Mouse (Mus musculus) kidney, adult 2 months (tissue): Measurements from ENCODE around the gene Pign. TPM values are rescaled to one million over a fixed set of nuclear protein-coding genes. Genes with fewer than 3 reads are reported as not detected.

Experiments
- DNase-seq: peaks from one replicate; pipeline ENCODE4 v3.0.0; 2021
- H3K27ac ChIP-seq: fragments of 200-500 bp; 2 replicates; pipeline ENCODE4 v1.5.1; 2012; ENCODE audit warnings: low read depth, low read length, control low read depth, inconsistent platforms; ENCODE audit not compliant: insufficient read depth
- H3K27me3 ChIP-seq: fragments of 200-500 bp; replicated peaks from 2 replicates; pipeline ENCODE4 v1.6.1; 2012; ENCODE audit warnings: mild to moderate bottlenecking, moderate library complexity, low read length, inconsistent platforms; ENCODE audit not compliant: control insufficient read depth, insufficient read depth
- H3K36me3 ChIP-seq: fragments of 200-500 bp; 2 replicates; pipeline ENCODE4 v1.6.1; 2012; ENCODE audit warnings: mild to moderate bottlenecking, moderate library complexity, low read length, inconsistent platforms; ENCODE audit not compliant: control insufficient read depth, insufficient read depth
- H3K4me1 ChIP-seq: fragments of 200-500 bp; 2 replicates; pipeline ENCODE4 v1.6.1; 2011; ENCODE audit warnings: low read length; ENCODE audit not compliant: control insufficient read depth, insufficient read depth
- H3K4me3 ChIP-seq: fragments of 200-500 bp; 2 replicates; pipeline ENCODE4 v1.5.1; 2011; ENCODE audit warnings: mild to moderate bottlenecking, low read depth, low read length, control low read depth; ENCODE audit not compliant: insufficient read depth
- CTCF ChIP-seq: fragments of 200-500 bp; conservative IDR thresholded peaks from 2 replicates; pipeline ENCODE4 v1.5.1; 2011; ENCODE audit warnings: low read depth, mild to moderate bottlenecking, control low read depth, low read length, moderate library complexity, mixed read lengths; ENCODE audit not compliant: insufficient read depth, insufficient read length
- POLR2A ChIP-seq: fragments of 200-500 bp; IDR thresholded peaks from one replicate; pipeline ENCODE4 v1.6.1; 2011; ENCODE audit warnings: low read depth, low read length, control low read depth
- WGBS: fragments of 180-500 bp; shearing (Covaris S2); methylation state at CpG from one replicate; pipeline ENCODE4 v1.1.7; 2018; 5-methylcytosine and 5-hydroxymethylcytosine counted together
- polyA plus RNA-seq: library from polyadenylated mRNA; depleted of rRNA; stranded (reverse); fragments of >200 nt; gene quantifications from 2 replicates; pipeline ENCODE4 v1.2.3, GENCODE M21; 2012

The Pign gene
- polyA plus RNA-seq, 1 experiment, result 18.6 TPM

GRCm38 (mm10) chr1:105563821-105564220, 99.7 kb downstream of the Pign start:
- Histone ChIP-seq H3K27ac (no peak overlapping the region), H3K4me3 (no peak overlapping the region), H3K36me3 (no peaks in the 10 kb centered on the region), H3K4me1 (no peaks in the 10 kb centered on the region), H3K27me3 (no peaks in the 10 kb centered on the region)
- WGBS, result 97% methylated on average over 2 of the region's 2 CpGs
- TF ChIP-seq CTCF (0 out of 2 replicates have a peak, but pooled peaks have one; percentile 10), POLR2A (no peak)
- DNase-seq, result no peak

- DNase-seq, result no peak
- Histone ChIP-seq H3K36me3 (no peaks in the 10 kb centered on the region), H3K4me3 (no peak overlapping the region), H3K27me3 (no peaks in the 10 kb centered on the region; the same call in 1 of the 2 replicates), H3K4me1 (no peaks in the 10 kb centered on the region), H3K27ac (no peak overlapping the region)
- no peak for TF ChIP-seq POLR2A
- TF ChIP-seq CTCF, result no peak
Observed at GRCm38 (mm10) chr1:105556078-105556477, 107.4 kb downstream of the Pign start.

- no peak overlapping the region for H3K27ac ChIP-seq
- no peaks in the 10 kb centered on the region for H3K36me3 ChIP-seq
- DNase-seq, result no peak
- no peak for TF ChIP-seq POLR2A
- TF ChIP-seq CTCF, result no peak
- no peak overlapping the region for H3K4me3 ChIP-seq
- no peaks in the 10 kb centered on the region; the same call in 1 of the 2 replicates for H3K27me3 ChIP-seq
- H3K4me1 ChIP-seq, result no peaks in the 10 kb centered on the region
- 37% methylated on average over 1 of the region's 1 CpGs for WGBS
Observed at GRCm38 (mm10) chr1:105555192-105555718, 108.2 kb downstream of the Pign start.

GRCm38 (mm10) chr1:105553130-105553529, 110.3 kb downstream of the Pign start:
- WGBS, result 92% methylated on average over 3 of the region's 3 CpGs
- no peak for TF ChIP-seq CTCF
- TF ChIP-seq POLR2A, result no peak
- no peaks in the 10 kb centered on the region for H3K4me1 ChIP-seq
- H3K27ac ChIP-seq, result no peak overlapping the region
- no peaks in the 10 kb centered on the region; the same call in 1 of the 2 replicates for H3K27me3 ChIP-seq
- DNase-seq, result no peak
- no peak overlapping the region for H3K4me3 ChIP-seq
- H3K36me3 ChIP-seq, result no peaks in the 10 kb centered on the region

GRCm38 (mm10) chr1:105550163-105550562, 113.3 kb downstream of the Pign start:
- DNase-seq, result no peak
- Histone ChIP-seq H3K36me3 (no peaks in the 10 kb centered on the region), H3K4me3 (no peak overlapping the region), H3K27ac (no peak overlapping the region), H3K27me3 (no peaks in the 10 kb centered on the region; the same call in 1 of the 2 replicates), H3K4me1 (no peaks in the 10 kb centered on the region)
- TF ChIP-seq POLR2A, result no peak
- TF ChIP-seq CTCF, result no peak

- H3K36me3 ChIP-seq, result no peaks in the 10 kb centered on the region
- H3K27ac ChIP-seq, result no peak overlapping the region
- H3K4me1 ChIP-seq, result no peaks in the 10 kb centered on the region
- no peak for TF ChIP-seq CTCF
- TF ChIP-seq POLR2A, result no peak
- DNase-seq, result no peak
- no peaks in the 10 kb centered on the region for H3K27me3 ChIP-seq
- H3K4me3 ChIP-seq, result no peak overlapping the region
- WGBS, result 82% methylated on average over 4 of the region's 4 CpGs
Observed at GRCm38 (mm10) chr1:105549648-105550047, 113.8 kb downstream of the Pign start.

GRCm38 (mm10) chr1:105543051-105543450, 120.4 kb downstream of the Pign start:
- no peak overlapping the region for H3K27ac ChIP-seq
- no peak for TF ChIP-seq CTCF
- TF ChIP-seq POLR2A, result no peak
- H3K27me3 ChIP-seq, result no peaks in the 10 kb centered on the region
- H3K36me3 ChIP-seq, result peaks cover 9% of the 10 kb centered on the region
- WGBS, result 76% methylated on average over 1 of the region's 1 CpGs
- H3K4me1 ChIP-seq, result no peaks in the 10 kb centered on the region
- H3K4me3 ChIP-seq, result no peak overlapping the region
- DNase-seq, result no peak

- Histone ChIP-seq H3K36me3 (0 out of 2 replicates have a peak, but pooled peaks cover 3% of the 10 kb centered on the region), H3K27me3 (no peaks in the 10 kb centered on the region), H3K4me3 (no peak overlapping the region), H3K27ac (no peak overlapping the region), H3K4me1 (no peaks in the 10 kb centered on the region)
- no peak for DNase-seq
- TF ChIP-seq CTCF, result no peak
- TF ChIP-seq POLR2A, result no peak
- 55% methylated on average over 2 of the region's 2 CpGs for WGBS
Observed at GRCm38 (mm10) chr1:105523768-105524167, 139.7 kb downstream of the Pign start.
